Mouse (Mus musculus) kidney, postnatal 0 days (tissue): ENCODE data around the gene C87436. TPM values are rescaled to one million over a fixed set of nuclear protein-coding genes. Genes with fewer than 3 reads are reported as not detected.

Experiments used
- ATAC-seq: fragments of 200-750 bp; cut with Nextera tagmentation; replicated peaks from 2 replicates; pipeline ENCODE4 v1.8.0; 2017; ENCODE audit warnings: low read depth, moderate number of reproducible peaks, moderate TSS enrichment, moderate library complexity; ENCODE audit not compliant: low FRiP score
- DNase-seq: peaks from one replicate; pipeline ENCODE4 v3.0.0-alpha.2; 2016; ENCODE audit warnings: low spot score
- H3K27ac ChIP-seq: fragments of 300-500 bp; sonication (generic); 2 replicates; pipeline ENCODE4 v1.5.1; 2014; ENCODE audit warnings: mild to moderate bottlenecking
- H3K27me3 ChIP-seq: fragments of 300-500 bp; sonication (generic); 2 replicates; pipeline ENCODE4 v1.6.1; 2014; ENCODE audit warnings: low read length, mixed read lengths; ENCODE audit not compliant: insufficient read depth
- H3K36me3 ChIP-seq: fragments of 300-500 bp; sonication (generic); 2 replicates; pipeline ENCODE4 v1.6.1; 2014; ENCODE audit warnings: low read length, mixed read lengths; ENCODE audit not compliant: insufficient read depth
- H3K4me1 ChIP-seq: fragments of 300-500 bp; sonication (generic); replicated peaks from 2 replicates; pipeline ENCODE4 v1.6.1; 2014; ENCODE audit warnings: antibody characterized with exemption, low read length, mixed read lengths; ENCODE audit not compliant: insufficient read depth
- H3K4me2 ChIP-seq: fragments of 300-500 bp; sonication (generic); 2 replicates; pipeline ENCODE4 v1.6.1; 2014; ENCODE audit warnings: mild to moderate bottlenecking, low read length, moderate library complexity, mixed read lengths
- H3K4me3 ChIP-seq: fragments of 300-500 bp; sonication (generic); replicated peaks from 2 replicates; pipeline ENCODE4 v1.5.1; 2014; ENCODE audit warnings: low read depth, low read length
- H3K9ac ChIP-seq: fragments of 300-500 bp; sonication (generic); 2 replicates; pipeline ENCODE4 v1.6.1; 2014; ENCODE audit warnings: low read depth, low read length
- H3K9me3 ChIP-seq: fragments of 300-500 bp; sonication (generic); replicated peaks from 2 replicates; pipeline ENCODE4 v1.6.1; 2016; ENCODE audit warnings: low read length, inconsistent platforms, mixed read lengths
- CTCF ChIP-seq: IDR thresholded peaks from 2 replicates; pipeline ENCODE4 v1.5.1; 2016; ENCODE audit warnings: antibody characterized with exemption, low read depth, mild to moderate bottlenecking, moderate library complexity
- WGBS: fragments of 180-500 bp; shearing (Covaris S2); extraction: QIAGEN DNeasy Blood & Tissue Kit; methylation state at CpG from one replicate; pipeline ENCODE4 v1.1.7; 2014; 5-methylcytosine and 5-hydroxymethylcytosine counted together
- polyA plus RNA-seq: library from polyadenylated mRNA; unstranded; fragments of >200 nt; fragmentation: Nextera tagmentation; extraction: Ambion mirVana; gene quantifications from 2 replicates; pipeline ENCODE4 v1.2.1, GENCODE M21; 2015

Gene C87436
- polyA plus RNA-seq, 1 experiment from 2014 or later: 23.1 TPM

GRCm38 (mm10) chr6:86439531-86439930, 1.4 kb downstream of the C87436 start:
- peaks cover 5% of the 10 kb centered on the region for H3K4me1 ChIP-seq
- TF ChIP-seq CTCF: no peak
- H3K27ac ChIP-seq: peak overlapping the region; percentile 97; the same call in 1 of the 2 replicates
- peak overlapping the region; percentile 62 for H3K4me2 ChIP-seq
- 90% methylated on average over 1 of the region's 1 CpGs for WGBS
- no peaks in the 10 kb centered on the region for H3K27me3 ChIP-seq
- DNase-seq (peak; percentile 9), ATAC-seq (no peak)
- peak overlapping the region; percentile 77 for H3K9ac ChIP-seq
- no peaks in the 10 kb centered on the region for H3K9me3 ChIP-seq
- peak overlapping the region; percentile 52 for H3K4me3 ChIP-seq
- H3K36me3 ChIP-seq: peaks cover 13% of the 10 kb centered on the region

- Histone ChIP-seq H3K9me3 (no peaks in the 10 kb centered on the region), H3K4me3 (no peak overlapping the region), H3K27me3 (no peaks in the 10 kb centered on the region), H3K9ac (no peak overlapping the region), H3K4me1 (peaks cover 5% of the 10 kb centered on the region), H3K36me3 (peaks cover 22% of the 10 kb centered on the region), H3K4me2 (no peak overlapping the region), H3K27ac (no peak overlapping the region)
- 96% methylated on average over 10 of the region's 10 CpGs for WGBS
- DNase-seq (no peak), ATAC-seq (no peak)
- no peak for TF ChIP-seq CTCF
Measured at GRCm38 (mm10) chr6:86441571-86441970, 3.4 kb downstream of the C87436 start.

GRCm38 (mm10) chr6:86445551-86445950, 7.4 kb downstream of the C87436 start:
- DNase-seq (no peak), ATAC-seq (no peak)
- no peak overlapping the region for H3K27ac ChIP-seq
- no peak overlapping the region for H3K4me3 ChIP-seq
- WGBS: 96% methylated on average over 18 of the region's 18 CpGs
- no peak overlapping the region for H3K4me2 ChIP-seq
- no peaks in the 10 kb centered on the region for H3K9me3 ChIP-seq
- no peaks in the 10 kb centered on the region for H3K4me1 ChIP-seq
- no peak for TF ChIP-seq CTCF
- peaks cover 42% of the 10 kb centered on the region for H3K36me3 ChIP-seq
- H3K9ac ChIP-seq: no peak overlapping the region
- no peaks in the 10 kb centered on the region for H3K27me3 ChIP-seq

GRCm38 (mm10) chr6:86446927-86447568, 8.9 kb downstream of the C87436 start:
- 88% methylated on average over 1 of the region's 1 CpGs for WGBS
- Histone ChIP-seq H3K27ac (no peak overlapping the region), H3K9me3 (no peaks in the 10 kb centered on the region), H3K4me3 (no peak overlapping the region), H3K9ac (no peak overlapping the region), H3K4me2 (no peak overlapping the region), H3K36me3 (peaks cover 48% of the 10 kb centered on the region), H3K27me3 (no peaks in the 10 kb centered on the region), H3K4me1 (no peaks in the 10 kb centered on the region)
- DNase-seq: no peak
- ATAC-seq: no peak
- no peak for TF ChIP-seq CTCF

- Histone ChIP-seq H3K4me2 (no peak overlapping the region), H3K27me3 (no peaks in the 10 kb centered on the region), H3K4me1 (no peaks in the 10 kb centered on the region), H3K27ac (no peak overlapping the region), H3K9me3 (no peaks in the 10 kb centered on the region), H3K36me3 (peaks cover 18% of the 10 kb centered on the region), H3K9ac (no peak overlapping the region), H3K4me3 (no peak overlapping the region)
- ATAC-seq: no peak
- 84% methylated on average over 3 of the region's 3 CpGs for WGBS
- no peak for TF ChIP-seq CTCF
- DNase-seq: no peak
Measured at GRCm38 (mm10) chr6:86456727-86457126, 18.6 kb downstream of the C87436 start.

- peaks cover 18% of the 10 kb centered on the region; the same call in 1 of the 2 replicates for H3K36me3 ChIP-seq
- no peak for TF ChIP-seq CTCF
- ATAC-seq: no peak
- no peaks in the 10 kb centered on the region for H3K27me3 ChIP-seq
- 93% methylated on average over 3 of the region's 3 CpGs for WGBS
- no peaks in the 10 kb centered on the region for H3K9me3 ChIP-seq
- H3K4me2 ChIP-seq: no peak overlapping the region
- no peak overlapping the region for H3K27ac ChIP-seq
- no peak for DNase-seq
- no peak overlapping the region for H3K9ac ChIP-seq
- no peaks in the 10 kb centered on the region for H3K4me1 ChIP-seq
- no peak overlapping the region for H3K4me3 ChIP-seq
Measured at GRCm38 (mm10) chr6:86463079-86463478, 24.9 kb downstream of the C87436 start.
